Mouse (Mus musculus) liver, embryonic 14.5 days (tissue): ENCODE results near the gene Cog2.

Experiments used
- CTCF ChIP-seq: IDR thresholded peaks from 2 replicates; pipeline ENCODE4 v1.5.1; 2016; ENCODE audit warnings: antibody characterized with exemption, low read depth, control low read depth
- EP300 ChIP-seq: IDR thresholded peaks from 2 replicates; pipeline ENCODE4 v1.6.1; 2016; ENCODE audit warnings: antibody characterized with exemption, low read depth

DNA sequence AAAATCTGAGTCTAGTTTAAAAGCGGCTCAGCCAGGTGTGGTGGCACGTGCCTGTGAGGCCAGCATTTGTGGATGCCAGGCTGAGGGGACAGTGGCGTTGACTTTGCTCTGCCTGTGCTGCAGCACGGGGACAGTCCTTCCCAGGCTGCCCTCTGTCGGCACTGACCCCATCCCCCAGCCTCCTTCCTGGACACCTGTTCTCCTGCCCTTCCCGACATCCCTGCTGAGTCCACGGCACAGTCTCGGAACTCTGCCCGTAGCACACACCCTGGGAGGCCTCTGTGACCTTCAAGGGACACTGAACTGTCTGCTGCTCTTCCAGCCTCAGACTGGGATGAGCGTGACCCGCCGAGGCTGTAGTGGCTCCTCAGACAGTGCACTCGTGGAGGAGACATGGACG, 9.5 kb downstream of the Cog2 start:
- no peak for TF ChIP-seq CTCF
- no peak for TF ChIP-seq EP300
